Mouse (Mus musculus): ENCODE measurements around the gene Tusc2.

Tusc2 gene

DNA sequence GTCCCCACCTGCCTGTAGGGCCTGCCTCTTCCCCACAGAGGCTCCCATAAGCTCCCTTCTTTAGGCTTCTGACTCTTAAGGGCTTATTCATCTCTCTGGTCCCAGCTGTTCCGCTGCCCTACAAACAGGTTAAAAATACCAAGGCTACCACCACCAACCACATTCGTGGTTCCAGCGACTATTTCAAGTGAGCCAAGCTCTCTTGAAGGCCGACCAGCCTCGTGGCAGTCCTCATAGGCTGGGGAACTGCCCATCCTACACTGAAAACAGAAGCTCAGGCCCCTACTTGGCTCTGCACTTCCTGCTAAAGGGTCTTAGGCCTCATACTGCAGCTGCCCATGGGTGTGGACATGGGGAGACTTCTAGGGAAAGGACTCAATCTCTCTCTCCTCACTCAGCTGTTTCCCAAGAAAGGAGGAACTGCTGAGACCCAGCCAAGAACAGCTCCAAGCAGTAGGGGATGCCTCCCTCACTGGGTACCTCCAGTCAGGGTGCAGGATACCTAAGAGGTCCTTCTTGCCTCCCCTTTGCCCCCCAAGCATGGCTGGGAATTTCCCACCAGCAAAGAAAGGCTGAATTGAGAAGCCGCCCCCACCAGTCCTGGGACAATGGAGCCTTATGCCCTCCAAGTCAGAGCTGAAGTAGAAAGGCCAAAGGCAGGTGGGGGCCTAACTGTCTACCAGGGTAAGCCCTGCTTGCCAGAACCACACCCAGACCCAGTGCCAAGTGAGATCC lies 48.6 kb downstream of the Tusc2 start:
- no peak for DNase-seq (ENCODE audit: low spot score)

DNA sequence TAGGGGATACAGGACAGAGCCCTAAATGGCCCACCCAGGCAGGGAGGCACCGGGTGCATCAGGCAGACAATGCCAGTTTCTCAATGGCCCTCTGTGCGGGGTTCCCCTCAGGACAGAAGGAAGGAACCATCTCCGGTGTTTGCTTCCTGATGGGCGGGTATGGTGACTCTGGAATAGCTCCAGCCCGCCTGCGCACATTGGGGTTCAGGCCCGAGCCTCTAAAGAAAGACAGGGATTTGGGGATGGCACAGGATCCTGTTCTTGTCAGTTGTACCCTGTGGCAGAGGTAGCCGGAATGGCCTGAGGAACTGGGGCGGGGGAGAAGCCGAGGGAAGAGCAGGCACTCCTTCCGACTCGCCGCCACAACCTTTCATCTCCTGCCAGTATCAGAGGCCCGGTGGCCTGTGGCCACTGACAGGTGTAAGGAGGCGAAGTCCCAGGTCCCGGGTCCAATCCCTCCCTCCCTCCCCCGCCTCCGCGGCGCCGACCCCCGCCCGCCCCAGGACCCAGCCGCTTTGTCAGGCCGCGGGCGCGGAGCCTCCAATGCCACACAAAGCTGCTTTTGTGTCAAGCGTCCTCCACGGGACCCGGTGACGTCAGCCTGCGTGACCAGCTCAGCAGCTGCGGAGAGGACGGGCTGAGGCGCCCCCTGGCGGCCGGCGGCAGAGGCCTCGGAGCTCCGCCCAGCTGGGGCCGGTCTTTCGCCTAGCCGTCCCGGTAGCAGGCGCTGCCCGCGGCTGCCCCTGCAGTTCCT lies 49.3 kb downstream of the Tusc2 start:
- DNase-seq (ENCODE audit: low spot score) = peak; percentile 96

DNA sequence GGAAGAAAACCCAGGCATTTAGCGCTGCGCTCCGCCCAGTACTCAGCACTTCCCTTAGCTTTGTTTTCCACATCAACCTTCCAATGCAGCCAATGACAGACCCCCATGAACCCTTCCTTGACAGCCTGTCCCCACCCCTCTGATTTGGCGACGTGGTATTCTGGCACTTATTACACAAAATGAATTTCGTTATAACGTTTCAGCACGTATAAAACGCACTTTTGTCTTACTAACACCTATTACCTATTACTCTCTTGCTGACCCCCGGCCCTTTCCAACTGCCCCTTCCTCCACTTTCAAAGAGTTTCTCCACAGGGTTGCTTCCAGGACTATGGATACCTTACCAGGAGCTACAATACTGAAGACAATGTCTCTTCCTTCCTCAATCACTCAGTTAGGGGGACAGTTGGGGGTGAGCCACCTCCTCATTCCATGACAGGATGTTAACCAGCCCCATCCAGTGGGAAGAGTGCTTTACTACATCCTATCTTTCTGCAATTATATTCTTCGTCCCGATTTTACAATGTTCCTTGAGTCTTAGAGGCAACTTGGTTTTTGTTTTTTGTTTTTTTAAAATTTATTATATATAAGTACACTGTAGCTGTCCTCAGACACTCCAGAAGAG lies 50.0 kb downstream of the Tusc2 start:
- no peak for DNase-seq (ENCODE audit: low spot score)

DNA sequence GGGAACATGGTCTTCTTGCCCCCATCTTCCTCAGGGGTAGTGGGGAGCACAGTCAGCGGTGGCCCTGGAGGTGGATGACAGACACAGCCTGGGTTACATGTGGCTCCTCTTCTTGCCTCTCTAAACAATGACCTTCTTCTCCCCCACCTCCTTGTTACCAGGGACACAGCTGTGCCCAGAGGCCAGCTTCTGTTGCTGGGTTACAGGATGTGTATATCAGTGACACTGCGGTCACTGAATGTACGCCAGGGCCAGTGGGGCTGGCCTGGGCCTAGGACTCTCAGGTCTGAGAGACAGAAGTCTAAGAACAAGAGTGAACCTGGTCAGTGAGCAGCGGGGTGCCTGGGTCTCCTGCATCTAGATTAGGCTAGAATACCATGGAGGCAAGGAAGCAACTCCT lies 52.0 kb downstream of the Tusc2 start:
- DNase-seq (ENCODE audit: low spot score) = no peak
